Mouse (Mus musculus) thymus, adult 2 months (tissue): Measurements from ENCODE around the gene Mxi1. TPM values are rescaled to one million over a fixed set of nuclear protein-coding genes. Genes with fewer than 3 reads are reported as not detected.

Source experiments
- DNase-seq: peaks from one replicate; pipeline ENCODE4 v3.0.0; 2021
- H3K27ac ChIP-seq: fragments of 200-500 bp; 2 replicates; pipeline ENCODE4 v1.5.1; 2012; ENCODE audit warnings: low read length, control low read depth; ENCODE audit not compliant: control insufficient read depth, insufficient read depth
- H3K27me3 ChIP-seq: fragments of 200-500 bp; 2 replicates; pipeline ENCODE4 v1.6.1; 2012; ENCODE audit warnings: mild to moderate bottlenecking, low read length, moderate library complexity, mixed read lengths; ENCODE audit not compliant: control insufficient read depth, insufficient read depth
- H3K36me3 ChIP-seq: fragments of 200-500 bp; 2 replicates; pipeline ENCODE4 v1.6.1; 2012; ENCODE audit warnings: mild to moderate bottlenecking, low read length, moderate library complexity; ENCODE audit not compliant: control insufficient read depth, insufficient read depth
- H3K4me1 ChIP-seq: fragments of 200-500 bp; replicated peaks from 2 replicates; pipeline ENCODE4 v1.6.1; 2012; ENCODE audit warnings: low read length; ENCODE audit not compliant: control insufficient read depth, insufficient read depth
- H3K4me3 ChIP-seq: fragments of 200-500 bp; 2 replicates; pipeline ENCODE4 v1.5.1; 2012; ENCODE audit warnings: mild to moderate bottlenecking, low read length, control low read depth, moderate library complexity; ENCODE audit not compliant: control insufficient read depth, insufficient read depth
- CTCF ChIP-seq: fragments of 200-500 bp; IDR thresholded peaks from 2 replicates; pipeline ENCODE4 v1.5.1; 2012; ENCODE audit warnings: mild to moderate bottlenecking, control low read depth, low read length, moderate library complexity, borderline replicate concordance; ENCODE audit not compliant: control insufficient read depth, poor library complexity, insufficient read depth; ENCODE audit errors: extremely low read depth
- POLR2A ChIP-seq: fragments of 200-500 bp; IDR thresholded peaks from 2 replicates; pipeline ENCODE4 v1.6.1; 2012; ENCODE audit warnings: mild to moderate bottlenecking, low read length, control low read depth, moderate library complexity; ENCODE audit not compliant: control insufficient read depth, poor library complexity, insufficient read depth; ENCODE audit errors: extremely low read depth
- WGBS: fragments of 180-500 bp; shearing (Covaris S2); methylation state at CpG from one replicate; pipeline ENCODE4 v1.1.7; 2018; 5-methylcytosine and 5-hydroxymethylcytosine counted together
- polyA plus RNA-seq: library from polyadenylated mRNA; depleted of rRNA; stranded (reverse); fragments of >200 nt; gene quantifications from 2 replicates; pipeline ENCODE4 v1.2.3, GENCODE M21; 2012

Mxi1 gene
- polyA plus RNA-seq, 1 experiment = 29.1 TPM

GRCm38 (mm10) chr19:53311524-53312335 is 1.4 kb downstream of the Mxi1 start:
- WGBS = 0% methylated on average over 37 of the region's 37 CpGs
- TF ChIP-seq POLR2A (no peak), CTCF (no peak; the same call in 1 of the 2 replicates)
- peak overlapping the region; percentile 98 for H3K4me3 ChIP-seq
- H3K27me3 ChIP-seq = no peaks in the 10 kb centered on the region
- peaks cover 3% of the 10 kb centered on the region for H3K4me1 ChIP-seq
- peak; percentile 39 for DNase-seq
- H3K27ac ChIP-seq = no peak overlapping the region; the same call in 1 of the 2 replicates
- H3K36me3 ChIP-seq = no peaks in the 10 kb centered on the region

GRCm38 (mm10) chr19:53312336-53312871 is 2.1 kb downstream of the Mxi1 start:
- no peak overlapping the region for H3K27ac ChIP-seq
- peak; percentile 42 for DNase-seq
- no peaks in the 10 kb centered on the region for H3K36me3 ChIP-seq
- TF ChIP-seq CTCF (no peak), POLR2A (no peak)
- H3K4me1 ChIP-seq = peaks cover 3% of the 10 kb centered on the region
- WGBS = 0% methylated on average over 26 of the region's 26 CpGs
- peak overlapping the region; percentile 98 for H3K4me3 ChIP-seq
- H3K27me3 ChIP-seq = no peaks in the 10 kb centered on the region

- Histone ChIP-seq H3K4me3 (peak overlapping the region; percentile 98), H3K4me1 (peaks cover 8% of the 10 kb centered on the region), H3K36me3 (no peaks in the 10 kb centered on the region), H3K27ac (no peak overlapping the region), H3K27me3 (no peaks in the 10 kb centered on the region)
- under 1% methylated on average over 63 of the region's 63 CpGs for WGBS
- TF ChIP-seq POLR2A (no peak), CTCF (peak; percentile 16; the same call in 1 of the 2 replicates)
- DNase-seq = peak; percentile 63
Observed at GRCm38 (mm10) chr19:53312951-53313683, 2.8 kb downstream of the Mxi1 start.

GRCm38 (mm10) chr19:53313684-53314443 is 3.5 kb downstream of the Mxi1 start:
- peak; percentile 35; the same call in 1 of the 2 replicates for TF ChIP-seq POLR2A
- TF ChIP-seq CTCF = 0 out of 2 replicates have a peak, but pooled peaks have one; percentile 29
- Histone ChIP-seq H3K27ac (no peak overlapping the region), H3K27me3 (no peaks in the 10 kb centered on the region), H3K4me1 (peaks cover 16% of the 10 kb centered on the region), H3K36me3 (no peaks in the 10 kb centered on the region), H3K4me3 (peak overlapping the region; percentile 98)
- WGBS = under 1% methylated on average over 52 of the region's 52 CpGs
- peak; percentile 98 for DNase-seq

- Histone ChIP-seq H3K27me3 (no peaks in the 10 kb centered on the region), H3K27ac (no peak overlapping the region), H3K36me3 (no peaks in the 10 kb centered on the region), H3K4me1 (peaks cover 17% of the 10 kb centered on the region), H3K4me3 (peak overlapping the region; percentile 33)
- no peak for DNase-seq
- TF ChIP-seq CTCF (no peak), POLR2A (no peak)
- WGBS = 54% methylated on average over 16 of the region's 16 CpGs
Observed at GRCm38 (mm10) chr19:53314530-53315208, 4.4 kb downstream of the Mxi1 start.

GRCm38 (mm10) chr19:53315209-53315654 is 4.9 kb downstream of the Mxi1 start:
- no peak for DNase-seq
- WGBS = 96% methylated on average over 7 of the region's 7 CpGs

More at GRCm38 (mm10) chr19:53315209-53315654, 4.9 kb downstream of the Mxi1 start:
- Histone ChIP-seq H3K27me3 (no peaks in the 10 kb centered on the region), H3K27ac (no peak overlapping the region), H3K4me3 (no peak overlapping the region), H3K4me1 (peaks cover 17% of the 10 kb centered on the region), H3K36me3 (no peaks in the 10 kb centered on the region)
- TF ChIP-seq CTCF (no peak), POLR2A (no peak)
